Mouse (Mus musculus) liver, embryonic 11.5 days (tissue): ENCODE measurements around the gene Hist1h3f. TPM values are rescaled to one million over a fixed set of nuclear protein-coding genes. Genes with fewer than 3 reads are reported as not detected.
A peak's percentile ranks its signal among the peaks of the same experiment; 100 is the strongest.
"Not testable (repeated sequence)": the region's sequence is repeated elsewhere in the genome, so short reads cannot be mapped to it uniquely, and the experiment has no call there.

Experiments
- ATAC-seq: fragments of 200-750 bp; cut with Nextera tagmentation; replicated peaks from 2 replicates; pipeline ENCODE4 v1.8.0; 2017; ENCODE audit warnings: moderate number of reproducible peaks, mild to moderate bottlenecking, moderate TSS enrichment, moderate library complexity; ENCODE audit not compliant: low FRiP score
- DNase-seq: peaks from one replicate; pipeline ENCODE4 v3.0.0-alpha.2; 2017; ENCODE audit warnings: low spot score
- H3K27ac ChIP-seq: fragments of 300-500 bp; sonication (generic); 2 replicates; pipeline ENCODE4 v1.5.1; 2014; ENCODE audit warnings: mild to moderate bottlenecking, low read depth, low read length, control low read depth
- H3K27me3 ChIP-seq: fragments of 300-500 bp; sonication (generic); replicated peaks from 2 replicates; pipeline ENCODE4 v1.6.1; 2014; ENCODE audit warnings: low read length, mixed read lengths; ENCODE audit not compliant: control insufficient read depth, insufficient read depth
- H3K36me3 ChIP-seq: fragments of 300-500 bp; sonication (generic); 2 replicates; pipeline ENCODE4 v1.6.1; 2014; ENCODE audit warnings: mild to moderate bottlenecking, low read length, moderate library complexity, mixed read lengths; ENCODE audit not compliant: control insufficient read depth, insufficient read depth
- H3K4me1 ChIP-seq: fragments of 300-500 bp; sonication (generic); replicated peaks from 2 replicates; pipeline ENCODE4 v1.6.1; 2014; ENCODE audit warnings: low read length, mixed read lengths; ENCODE audit not compliant: control insufficient read depth, insufficient read depth
- H3K4me2 ChIP-seq: fragments of 300-500 bp; sonication (generic); 2 replicates; pipeline ENCODE4 v1.6.1; 2014; ENCODE audit warnings: mild to moderate bottlenecking, control low read depth, moderate library complexity
- H3K4me3 ChIP-seq: fragments of 300-500 bp; sonication (generic); 2 replicates; pipeline ENCODE4 v1.5.1; 2014; ENCODE audit warnings: low read depth, low read length, control low read depth
- H3K9ac ChIP-seq: fragments of 300-500 bp; sonication (generic); 2 replicates; pipeline ENCODE4 v1.6.1; 2014; ENCODE audit warnings: low read depth, low read length, control low read depth
- H3K9me3 ChIP-seq: fragments of 300-500 bp; sonication (generic); 2 replicates; pipeline ENCODE4 v1.6.1; 2016; ENCODE audit warnings: low read length, inconsistent platforms, mixed read lengths; ENCODE audit not compliant: control insufficient read depth
- WGBS: fragments of 180-500 bp; shearing (Covaris S2); extraction: QIAGEN DNeasy Blood & Tissue Kit; methylation state at CpG from one replicate; pipeline ENCODE4 v1.1.7; 2014; 5-methylcytosine and 5-hydroxymethylcytosine counted together
- polyA plus RNA-seq: library from polyadenylated mRNA; unstranded; fragments of >200 nt; fragmentation: Nextera tagmentation; extraction: Ambion mirVana; gene quantifications from 2 replicates; pipeline ENCODE4 v1.2.1, GENCODE M21; 2014

Gene Hist1h3f
- polyA plus RNA-seq, 1 experiment from 2014 or later = 0.62 TPM

- H3K4me2 ChIP-seq, H3K27ac ChIP-seq, H3K27me3 ChIP-seq, H3K4me3 ChIP-seq, H3K36me3 ChIP-seq, H3K9me3 ChIP-seq, ATAC-seq, DNase-seq, H3K9ac ChIP-seq: not testable (repeated sequence)
- H3K4me1 ChIP-seq = peaks cover 13% of the 10 kb centered on the region
- 74% methylated on average over 1 of the region's 1 CpGs for WGBS
Measured at GRCm38 (mm10) chr13:23539821-23540220, 4.0 kb upstream of the Hist1h3f start.

DNA sequence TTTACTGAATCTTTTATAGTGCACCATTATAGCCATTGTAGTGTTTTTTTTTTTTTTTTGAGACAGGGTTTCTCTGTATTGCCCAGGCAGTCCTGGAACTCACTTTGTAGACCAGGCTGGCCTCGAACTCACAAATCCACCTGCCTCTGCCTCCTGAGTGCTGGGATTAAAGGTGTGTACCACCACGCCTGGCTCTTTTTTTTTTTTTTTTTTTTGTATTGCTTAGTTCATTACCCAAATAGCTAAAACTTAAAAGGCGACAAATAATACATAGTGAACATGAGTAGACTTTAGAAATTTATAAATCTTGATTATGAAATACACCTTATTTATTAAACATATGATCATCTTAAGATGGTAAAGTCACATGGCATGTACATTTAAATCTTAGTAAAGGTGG lies 2.4 kb upstream of the Hist1h3f start:
- Histone ChIP-seq H3K9me3 (no peaks in the 10 kb centered on the region), H3K27me3 (no peaks in the 10 kb centered on the region), H3K36me3 (no peaks in the 10 kb centered on the region), H3K9ac (no peak overlapping the region), H3K4me2 (peak overlapping the region; percentile 83), H3K4me1 (peaks cover 15% of the 10 kb centered on the region), H3K4me3 (no peak overlapping the region), H3K27ac (peak overlapping the region; percentile 98; the same call in 1 of the 2 replicates)
- DNase-seq = no peak
- ATAC-seq = no peak
- WGBS = 74% methylated on average over 3 of the region's 3 CpGs

GRCm38 (mm10) chr13:23542225-23542980 lies 1.4 kb upstream of the Hist1h3f start:
- not testable (repeated sequence) for H3K9me3 ChIP-seq, H3K36me3 ChIP-seq, H3K27me3 ChIP-seq, DNase-seq
- peak overlapping the region; percentile 83 for H3K4me2 ChIP-seq
- H3K9ac ChIP-seq = peak overlapping the region; percentile 82
- H3K4me3 ChIP-seq = peak overlapping the region; percentile 53
- H3K27ac ChIP-seq = peak overlapping the region; percentile 98
- 0 out of 2 replicates have a peak, but pooled peaks have one; percentile 0 for ATAC-seq
- H3K4me1 ChIP-seq = peaks cover 11% of the 10 kb centered on the region
- 9% methylated on average over 3 of the region's 3 CpGs for WGBS

GRCm38 (mm10) chr13:23542999-23543607 lies 749 bp upstream of the Hist1h3f start, which contains the start of gene Hist1h2bh:
Gene Hist1h2bh, minus strand, starts transcription at chr13:23543392.
- peak; percentile 74 for DNase-seq
- not testable (repeated sequence) for H3K9me3 ChIP-seq, H3K36me3 ChIP-seq, H3K27me3 ChIP-seq, H3K4me1 ChIP-seq
- peak within 1 kb of the TSS; percentile 83 for H3K4me2 ChIP-seq
- peak within 1 kb of the TSS; percentile 53 for H3K4me3 ChIP-seq
- H3K27ac ChIP-seq = peak within 1 kb of the TSS; percentile 98
- WGBS = 1% methylated on average over 27 of the region's 42 CpGs
- peak within 1 kb of the TSS; percentile 82 for H3K9ac ChIP-seq
- ATAC-seq = peak; percentile 89

- 0% methylated on average over 11 of the region's 14 CpGs for WGBS
- Histone ChIP-seq H3K27ac (peak overlapping the region; percentile 98; the same call in 1 of the 2 replicates), H3K4me2 (peak overlapping the region; percentile 53), H3K4me3 (peak overlapping the region; percentile 42), H3K9ac (peak overlapping the region; percentile 63)
- ATAC-seq = peak; percentile 13
- DNase-seq, H3K9me3 ChIP-seq, H3K27me3 ChIP-seq, H3K4me1 ChIP-seq, H3K36me3 ChIP-seq: not testable (repeated sequence)
Measured at GRCm38 (mm10) chr13:23544787-23545120, 902 bp downstream of the Hist1h3f start.

DNA sequence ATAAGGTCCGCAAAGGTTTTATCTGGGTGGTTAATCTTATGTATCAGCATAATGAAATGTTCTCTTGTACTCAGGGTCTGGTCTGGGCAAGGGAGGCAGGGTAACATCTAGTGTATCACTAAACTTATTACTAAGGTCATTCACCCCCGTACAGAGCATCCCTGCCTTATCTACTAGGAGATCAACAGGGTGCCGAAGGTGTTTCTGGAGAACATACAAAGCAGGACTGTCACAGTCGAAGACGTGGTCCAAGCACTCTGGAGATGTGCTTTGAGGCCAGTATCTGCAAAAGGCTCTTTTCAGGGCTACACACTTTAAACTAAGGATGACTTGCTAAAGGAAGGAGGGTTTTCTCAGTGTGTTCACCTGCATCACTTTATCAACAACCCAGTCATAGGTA lies 2.8 kb downstream of the Hist1h3f start:
- 0 out of 2 replicates have a peak, but pooled peaks cover 8% of the 10 kb centered on the region for H3K4me1 ChIP-seq
- DNase-seq = no peak
- 69% methylated on average over 5 of the region's 5 CpGs for WGBS
- H3K9me3 ChIP-seq = no peaks in the 10 kb centered on the region
- no peak overlapping the region for H3K4me3 ChIP-seq
- H3K36me3 ChIP-seq = no peaks in the 10 kb centered on the region
- no peaks in the 10 kb centered on the region for H3K27me3 ChIP-seq
- H3K27ac ChIP-seq = no peak overlapping the region
- ATAC-seq = no peak
- H3K9ac ChIP-seq = peak overlapping the region; percentile 43; the same call in 1 of the 2 replicates
- no peak overlapping the region for H3K4me2 ChIP-seq

DNA sequence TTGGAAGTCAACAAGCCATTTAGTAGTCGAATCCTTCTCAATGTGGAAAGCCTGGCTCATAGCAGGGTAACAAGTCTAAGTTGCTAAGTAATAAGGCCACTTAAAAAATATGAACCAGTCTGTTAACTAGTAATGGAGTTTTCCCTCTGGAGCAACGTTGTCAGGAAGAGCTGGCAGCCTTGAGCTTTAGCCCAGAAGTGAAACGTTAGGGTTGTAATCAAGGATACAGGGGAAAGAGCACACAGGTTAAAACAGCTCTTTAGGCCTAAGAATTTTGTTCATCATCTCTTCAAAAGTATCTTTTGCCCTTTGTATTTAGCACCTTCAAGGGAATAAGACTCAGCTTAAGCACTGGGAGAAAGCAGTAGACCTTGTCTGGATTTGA lies 6.9 kb downstream of the Hist1h3f start:
- H3K4me3 ChIP-seq = peak overlapping the region; percentile 46
- H3K9me3 ChIP-seq = no peaks in the 10 kb centered on the region
- no peaks in the 10 kb centered on the region for H3K27me3 ChIP-seq
- ATAC-seq (no peak; the same call in none of the 2 replicates), DNase-seq (peak; percentile 46)
- H3K4me1 ChIP-seq = 0 out of 2 replicates have a peak, but pooled peaks cover 12% of the 10 kb centered on the region
- H3K36me3 ChIP-seq = no peaks in the 10 kb centered on the region
- peak overlapping the region; percentile 61 for H3K9ac ChIP-seq
- WGBS = 5% methylated on average over 3 of the region's 3 CpGs
- peak overlapping the region; percentile 99 for H3K27ac ChIP-seq
- peak overlapping the region; percentile 72 for H3K4me2 ChIP-seq

- not testable (repeated sequence) for H3K27me3 ChIP-seq
Measured at GRCm38 (mm10) chr13:23551146-23551834, 7.4 kb downstream of the Hist1h3f start, which contains the start of gene Hist1h4f. Gene Hist1h4f, minus strand, starts transcription at chr13:23551648.

More at GRCm38 (mm10) chr13:23551146-23551834, 7.4 kb downstream of the Hist1h3f start, which contains the start of gene Hist1h4f:
- peak; percentile 72 for ATAC-seq
- Histone ChIP-seq H3K4me2 (peak within 1 kb of the TSS; percentile 72), H3K27ac (peak within 1 kb of the TSS; percentile 99), H3K4me3 (peak within 1 kb of the TSS; percentile 46), H3K9ac (peak within 1 kb of the TSS; percentile 61)
- H3K36me3 ChIP-seq, H3K4me1 ChIP-seq, H3K9me3 ChIP-seq: not testable (repeated sequence)
- WGBS = under 1% methylated on average over 47 of the region's 47 CpGs
- peak; percentile 97 for DNase-seq
